In genomic region chr17:43784531-43784930, GRCm38 (mm10) we compare ENCODE assay signal across 11 mouse cellular contexts. TPM values are rescaled to one million over a fixed set of nuclear protein-coding genes. Genes with fewer than 3 reads are reported as not detected.
DNase-seq lines count a peak whose midpoint lies in the region.
"Had no signal": no experiment of that assay in that cellular context is flagged by ENCODE, and none has a peak within 500 bp of the region (broad histone marks: within the 10 kb centered on the region; RNA-seq: fewer than 3 reads in every experiment).

No protein-coding gene starts in this region.

- intact Hi-C loops in gastrocnemius, postnatal 14 days (cut with DNase I; ENCODE audit: low total_unique reads) = no loop called here

- peak; percentile 49 to 66 for DNase-seq in heart, adult 18-20 months
- no peak for DNase-seq in heart, postnatal 4 days
- DNase-seq in lung, postnatal 10 days = peak; percentile 17
- no peak for DNase-seq in lung, adult 18-20 months
- DNase-seq in gastrocnemius, postnatal 14 days = peak; percentile 31
- peak; percentile 38 to 59 for DNase-seq in kidney, postnatal 36 days
- DNase-seq in right cerebral cortex, postnatal 14 days = no peak
- DNase-seq in left cerebral cortex, adult 9 months (ENCODE audit: low spot score in 2 of 2) = no peak
- DNase-seq: right cerebral cortex, postnatal 25 days; thymus, postnatal 36 days had no signal

RNA-seq across cellular contexts. Expression of gene Rcan2, which starts 16.6 kb away (rescaled TPM):
- total RNA-seq in heart, adult 18-20 months (2021) = 100 to 1,000 TPM; 369 to 400 TPM
- 100 to 1,000 TPM; 167 to 178 TPM for total RNA-seq in heart, postnatal 4 days (2021)
- total RNA-seq in gastrocnemius, postnatal 14 days (2021) = 10 to 100 TPM; 20.5 to 27.2 TPM
- total RNA-seq: common myeloid progenitor, adult 5-6 weeks had no signal

Comparison
In these comparisons a context has a peak if more than half of its experiments do, and no peak if none do; other contexts are left out.
1. DNase-seq: peak in heart, adult 18-20 months (2 of 2), lung, postnatal 10 days (single experiment), gastrocnemius, postnatal 14 days (single experiment) and kidney, postnatal 36 days (2 of 2); none in heart, postnatal 4 days (single experiment), lung, adult 18-20 months (0 of 2), right cerebral cortex, postnatal 14 days (single experiment) and left cerebral cortex, adult 9 months (0 of 2).
2. RNA of gene Rcan2, which starts 16.6 kb away (total RNA-seq): 369 to 400 TPM in heart, adult 18-20 months and 167 to 178 TPM in heart, postnatal 4 days; 20.5 to 27.2 TPM in gastrocnemius, postnatal 14 days; every median in the first group is over 4 times any median in the second.